In genomic region chr6:108448016-108448735, GRCm38 (mm10) we compare ENCODE assay signal across 8 mouse cellular contexts.
DNase-seq lines count a peak whose midpoint lies in the region; ATAC-seq and TF ChIP-seq lines count a peak whose summit lies in the region.

No protein-coding gene starts in this region.

- no peak overlapping the region for H3K4me3 ChIP-seq in heart, embryonic 15.5 days
- no peak overlapping the region for H3K4me3 ChIP-seq in cerebellum, adult 2 months (replicated peaks; ENCODE audit: insufficient read depth, low read depth, low read length)

- no peak overlapping the region for H3K9ac ChIP-seq in heart, embryonic 15.5 days

- no peak; the same call in 1 of the 2 replicates for ATAC-seq in heart, embryonic 15.5 days (replicated peaks; ENCODE audit: insufficient number of reproducible peaks, insufficient read depth, low FRiP score, low read depth)

- WGBS in heart, embryonic 15.5 days = 49% methylated on average over 11 of the region's 11 CpGs
- WGBS in cerebellum, adult 2 months = 83% methylated on average over 11 of the region's 11 CpGs

- H3K4me2 ChIP-seq in heart, embryonic 15.5 days = no peak overlapping the region

- H3K36me3 ChIP-seq in heart, embryonic 15.5 days = no peaks in the 10 kb centered on the region

- no peak for TF ChIP-seq POLR2A in cerebellum, adult 2 months (IDR thresholded peaks at IDR 0.05; ENCODE audit: borderline replicate concordance, insufficient read depth, low read length)

- H3K4me1 ChIP-seq in heart, embryonic 15.5 days (replicated peaks) = peaks cover 35% of the 10 kb centered on the region
- peaks cover 27% of the 10 kb centered on the region for H3K4me1 ChIP-seq in cerebellum, adult 2 months (ENCODE audit: control insufficient read depth, insufficient read depth, low read length)

- peak overlapping the region; percentile 69 for H3K27ac ChIP-seq in heart, embryonic 15.5 days
- H3K27ac ChIP-seq in cerebellum, adult 2 months (ENCODE audit: insufficient read depth, low read length) = no peak overlapping the region

- H3K27me3 ChIP-seq in heart, embryonic 15.5 days = no peaks in the 10 kb centered on the region
- no peaks in the 10 kb centered on the region for H3K27me3 ChIP-seq in cerebellum, adult 2 months (ENCODE audit: control insufficient read depth, insufficient read depth, low read length)

- TF ChIP-seq CTCF in cerebellum, adult 2 months (IDR thresholded peaks at IDR 0.05; ENCODE audit: borderline replicate concordance, insufficient read depth, low read depth, low read length) = no peak

- peak; percentile 66 for DNase-seq in gastrocnemius, adult 18-20 months (ENCODE audit: low spot score)
- DNase-seq in gastrocnemius, postnatal 10 days = no peak
- peak; percentile 56 for DNase-seq in Muller cell, postnatal 12 days (ENCODE audit: inconsistent ontology term)
- DNase-seq in lung, postnatal 10 days = peak; percentile 59
- DNase-seq in spleen, adult 18-20 months = no peak
- no peak for DNase-seq in urinary bladder, postnatal 10 days (ENCODE audit: low spot score)
- DNase-seq in cerebellum, adult 2 months = no peak

- H3K9me3 ChIP-seq in heart, embryonic 15.5 days (replicated peaks) = no peaks in the 10 kb centered on the region

Comparison
In these comparisons a context has a peak if more than half of its experiments do, and no peak if none do; other contexts are left out.
1. DNase-seq: peak in gastrocnemius, adult 18-20 months (single experiment), Muller cell, postnatal 12 days (single experiment) and lung, postnatal 10 days (single experiment); none in gastrocnemius, postnatal 10 days (single experiment), spleen, adult 18-20 months (0 of 2), urinary bladder, postnatal 10 days (single experiment) and cerebellum, adult 2 months (0 of 2).